Mouse (Mus musculus) adrenal gland, adult 2 months (tissue): Measurements from ENCODE around the gene Abcf2. TPM values are rescaled to one million over a fixed set of nuclear protein-coding genes. Genes with fewer than 3 reads are reported as not detected.

ENCODE experiments used
- DNase-seq: peaks from one replicate; pipeline ENCODE4 v3.0.0; 2021
- microRNA-seq, 2 experiments: library from miRNA; unstranded; fragments of <30 nt; microRNA quantifications; one replicate each; pipeline ENCODE4 v1.2.0; 2021
- polyA plus RNA-seq: library from polyadenylated mRNA; depleted of rRNA; stranded (reverse); fragments of >200 nt; gene quantifications from 2 replicates; pipeline ENCODE4 v1.2.3, GENCODE M21; 2012; rRNA removed
- total RNA-seq, 2 experiments: library from RNA; stranded (reverse); gene quantifications; 2 replicates each; pipeline ENCODE4 v1.2.3; 2021

The Abcf2 gene
- total and polyA plus RNA-seq, 3 experiments, result 72.0 to 82.4 (median 72.0) TPM

GRCm38 (mm10) chr5:24527780-24528179, 49.5 kb downstream of the Abcf2 start:
- no peak for DNase-seq

DNA sequence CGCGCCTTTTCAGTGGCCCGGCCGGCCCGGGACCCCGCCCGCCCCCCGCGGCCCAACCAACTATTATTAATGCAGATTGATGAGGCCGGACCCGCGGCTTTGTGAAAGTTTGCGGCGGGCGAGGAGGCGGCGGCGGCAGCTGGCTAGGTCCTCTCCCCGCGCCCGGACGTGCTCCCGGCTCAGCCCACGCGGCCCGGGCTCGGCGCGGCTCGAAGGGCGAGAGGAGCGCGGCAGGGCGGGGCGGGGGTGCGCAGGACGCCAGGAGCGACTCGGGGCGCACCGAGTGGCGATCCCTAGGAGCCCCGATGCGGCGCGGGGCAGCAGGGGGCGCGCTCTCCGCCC, 50.4 kb downstream of the Abcf2 start, which contains the start of gene Gbx1:
TSS of gene Gbx1 (minus strand) at position 314 of the 342 bp plus-strand sequence.
- DNase-seq, result peak; percentile 51

DNA sequence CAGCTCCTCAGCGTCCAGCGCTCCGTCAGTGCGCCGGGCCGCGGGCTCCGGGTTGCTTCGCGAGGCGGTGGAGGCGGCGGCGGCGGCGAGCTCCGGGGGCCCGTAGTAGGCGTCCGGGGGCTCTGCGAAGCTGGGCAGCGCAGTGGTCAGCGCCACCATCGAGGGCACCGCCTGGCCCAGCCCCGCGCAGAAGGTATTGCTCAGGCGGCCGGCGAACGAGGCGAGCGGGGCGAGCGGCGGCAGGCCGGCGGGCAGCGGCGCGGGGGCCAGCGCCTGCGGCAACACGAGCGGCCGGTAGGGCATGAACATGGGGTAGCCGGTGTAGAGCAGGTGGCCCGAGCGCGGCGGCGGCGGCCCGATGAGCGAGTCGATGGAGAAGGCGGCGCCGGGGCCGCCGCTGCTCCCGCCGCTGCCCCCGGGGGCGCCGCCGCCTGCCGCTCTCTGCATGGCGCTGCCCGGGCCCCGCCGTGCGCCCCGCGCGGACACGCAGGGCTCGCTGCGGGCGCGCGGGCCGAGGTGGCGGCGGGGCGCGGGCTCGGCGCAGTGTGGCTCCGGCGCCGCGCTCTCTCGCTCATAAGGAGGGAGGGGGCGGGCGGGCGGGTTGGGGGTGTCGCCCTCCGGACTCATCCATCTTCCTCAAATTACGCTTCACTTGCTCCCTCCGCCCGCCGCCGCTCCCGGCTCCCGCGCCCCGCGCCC, 50.9 kb downstream of the Abcf2 start:
- no peak for DNase-seq

DNA sequence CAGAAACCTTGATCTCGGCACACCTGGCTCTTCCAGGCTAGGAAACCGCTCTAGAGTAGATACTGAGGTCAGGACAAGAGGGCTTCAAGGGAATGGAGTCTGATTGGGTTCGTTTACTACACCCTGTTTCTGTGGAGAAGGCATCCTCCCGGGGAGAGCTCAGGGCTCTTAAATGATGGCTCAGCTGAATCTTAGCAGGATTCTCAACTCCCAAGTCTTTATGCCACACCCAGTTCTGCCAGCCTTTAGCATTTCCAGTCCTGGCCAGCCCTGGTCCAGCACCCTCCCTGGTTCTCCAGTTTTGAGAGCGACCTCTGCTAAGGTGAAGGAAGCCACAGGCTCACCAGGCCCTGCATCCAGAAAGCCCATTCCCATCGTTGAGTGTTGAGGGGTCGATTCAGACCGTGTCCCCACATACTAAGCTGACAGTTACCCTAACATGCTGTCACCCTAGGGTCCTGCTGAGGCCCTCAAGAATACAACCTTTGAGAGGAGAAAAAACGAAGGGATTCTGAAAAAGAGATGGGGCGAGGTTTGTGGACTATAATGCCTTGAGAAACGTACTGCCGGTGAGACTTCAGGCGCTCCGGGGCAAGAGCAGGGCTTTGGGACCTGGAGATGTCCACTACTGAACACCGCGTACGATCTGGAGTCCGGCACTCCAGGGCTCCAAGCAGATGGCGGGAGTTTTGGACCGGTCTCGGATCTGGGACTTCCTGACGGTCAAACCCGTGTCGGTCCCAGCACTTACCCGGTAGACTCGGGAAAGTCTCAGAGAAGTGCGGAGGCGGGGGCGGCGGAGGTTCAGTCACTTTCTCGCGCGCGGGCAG, 51.7 kb downstream of the Abcf2 start:
- DNase-seq, result no peak

GRCm38 (mm10) chr5:24524522-24524921, 52.7 kb downstream of the Abcf2 start:
- no peak for DNase-seq

GRCm38 (mm10) chr5:24523806-24524205, 53.5 kb downstream of the Abcf2 start:
- DNase-seq, result no peak

- no peak for DNase-seq
Measured at GRCm38 (mm10) chr5:24521366-24521765, 55.9 kb downstream of the Abcf2 start.

Small RNA genes lying within 50 kb of the gene (microRNA-seq; reads per million reads assigned to microRNA genes)
- gene Mir671, result 1,002 to 1,630 reads per million in 2 experiments

Other genes with a start within 250 kb of the Abcf2 start
- gene Kcnh2, start 225.9 kb downstream of the Abcf2 start, total RNA-seq, result 10 to 100 TPM; 12.3 to 26.4 TPM
- gene Kcnh2, start 225.9 kb downstream of the Abcf2 start, polyA plus RNA-seq, result 75.2 and 99.5 TPM in 2 replicates
- gene Nos3, start 212.7 kb downstream of the Abcf2 start, total RNA-seq, result 10 to 100 TPM in 1 of 2 experiments, 1 to 10 TPM in 1; 8.5 to 13.6 TPM
- 22.1 and 33.1 TPM in 2 replicates for gene Nos3, start 212.7 kb downstream of the Abcf2 start, polyA plus RNA-seq
- 1 to 10 TPM; 1.5 to 1.7 TPM for gene Atg9b, start 185.3 kb downstream of the Abcf2 start, total RNA-seq
- 7.5 and 11.6 TPM in 2 replicates for gene Atg9b, start 185.3 kb downstream of the Abcf2 start, polyA plus RNA-seq
- gene Abcb8, start 183.8 kb downstream of the Abcf2 start, total RNA-seq, result 10 to 100 TPM; 63.6 to 69.8 TPM
- 165 and 174 TPM in 2 replicates for gene Abcb8, start 183.8 kb downstream of the Abcf2 start, polyA plus RNA-seq
- under 1 TPM in 1 of 2 experiments, not detected in 1; 0.48 TPM for gene Asic3, start 164.1 kb downstream of the Abcf2 start, total RNA-seq
- gene Asic3, start 164.1 kb downstream of the Abcf2 start, polyA plus RNA-seq, result 0.74 and 1.2 TPM in 2 replicates
- 10 to 100 TPM; 40.7 to 47.9 TPM for gene Cdk5, start 153.9 kb downstream of the Abcf2 start, total RNA-seq
- 60.2 and 63.3 TPM in 2 replicates for gene Cdk5, start 153.9 kb downstream of the Abcf2 start, polyA plus RNA-seq
- 10 to 100 TPM; 58.4 to 63.2 TPM for gene Slc4a2, start 153.6 kb downstream of the Abcf2 start, total RNA-seq
- gene Slc4a2, start 153.6 kb downstream of the Abcf2 start, polyA plus RNA-seq, result 65.9 and 74.0 TPM in 2 replicates
- 100 to 1,000 TPM in 1 of 2 experiments, 10 to 100 TPM in 1; 93.4 to 108 TPM for gene Fastk, start 132.2 kb downstream of the Abcf2 start, total RNA-seq
- gene Fastk, start 132.2 kb downstream of the Abcf2 start, polyA plus RNA-seq, result 335 and 350 TPM in 2 replicates
- 10 to 100 TPM; 16.7 to 20.5 TPM for gene Tmub1, start 129.6 kb downstream of the Abcf2 start, total RNA-seq
- 86.7 and 94.5 TPM in 2 replicates for gene Tmub1, start 129.6 kb downstream of the Abcf2 start, polyA plus RNA-seq
- gene Agap3, start 125.3 kb downstream of the Abcf2 start, total RNA-seq, result 10 to 100 TPM; 78.8 to 89.8 TPM
- gene Agap3, start 125.3 kb downstream of the Abcf2 start, polyA plus RNA-seq, result 96.5 and 106 TPM in 2 replicates
- gene Gbx1, start 50.3 kb downstream of the Abcf2 start, total RNA-seq, result not detected
- not detected in 2 replicates for gene Gbx1, start 50.3 kb downstream of the Abcf2 start, polyA plus RNA-seq
- not detected for gene Asb10, start 36.5 kb downstream of the Abcf2 start, total RNA-seq
- gene Asb10, start 36.5 kb downstream of the Abcf2 start, polyA plus RNA-seq, result 0.30 and 0.76 TPM in 2 replicates
- gene 4931409K22Rik, start 20.7 kb downstream of the Abcf2 start, total RNA-seq, result not detected
- gene 4931409K22Rik, start 20.7 kb downstream of the Abcf2 start, polyA plus RNA-seq, result not detected in 2 replicates
- 10 to 100 TPM; 37.9 to 49.7 TPM for gene Chpf2, start 9.3 kb upstream of the Abcf2 start, total RNA-seq
- 60.0 and 76.6 TPM in 2 replicates for gene Chpf2, start 9.3 kb upstream of the Abcf2 start, polyA plus RNA-seq
- 10 to 100 TPM; 14.2 to 25.0 TPM for gene Smarcd3, start 46.9 kb upstream of the Abcf2 start, total RNA-seq
- gene Smarcd3, start 46.9 kb upstream of the Abcf2 start, polyA plus RNA-seq, result 53.1 and 71.3 TPM in 2 replicates
- 10 to 100 TPM; 60.7 to 64.1 TPM for gene Nub1, start 108.1 kb upstream of the Abcf2 start, total RNA-seq
- 46.4 and 55.5 TPM in 2 replicates for gene Nub1, start 108.1 kb upstream of the Abcf2 start, polyA plus RNA-seq
- gene Wdr86, start 153.3 kb upstream of the Abcf2 start, total RNA-seq, result 1 to 10 TPM in 1 of 2 experiments, under 1 TPM in 1; 0.66 to 1.7 TPM
- 7.4 and 7.6 TPM in 2 replicates for gene Wdr86, start 153.3 kb upstream of the Abcf2 start, polyA plus RNA-seq
- gene Crygn, start 180.5 kb upstream of the Abcf2 start, total RNA-seq, result 1 to 10 TPM in 1 of 2 experiments, not detected in 1; 3.6 TPM
- not detected in 2 replicates for gene Crygn, start 180.5 kb upstream of the Abcf2 start, polyA plus RNA-seq